Mouse (Mus musculus) erythroblast, embryonic 14.5 days (primary cell): ENCODE data around the gene Msl1. TPM values are rescaled to one million over a fixed set of nuclear protein-coding genes. Genes with fewer than 3 reads are reported as not detected.

Experiments used
- H3K27me3 ChIP-seq: 2 replicates; pipeline ENCODE4 v1.6.1; 2012; ENCODE audit warnings: inconsistent platforms; ENCODE audit not compliant: control insufficient read depth
- H3K36me3 ChIP-seq: 2 replicates; pipeline ENCODE4 v1.6.1; 2012; ENCODE audit warnings: mild to moderate bottlenecking, inconsistent platforms; ENCODE audit not compliant: control insufficient read depth
- H3K4me1 ChIP-seq: 2 replicates; pipeline ENCODE4 v1.6.1; 2012; ENCODE audit warnings: inconsistent platforms; ENCODE audit not compliant: control insufficient read depth
- H3K4me3 ChIP-seq: replicated peaks from 2 replicates; pipeline ENCODE3; 2012; ENCODE audit warnings: moderate library complexity, mild to moderate bottlenecking, inconsistent platforms
- H3K9me3 ChIP-seq: 2 replicates; pipeline ENCODE4 v1.6.1; 2012; ENCODE audit warnings: low read length, inconsistent platforms, mixed read lengths; ENCODE audit not compliant: control insufficient read depth
- GATA1 ChIP-seq: IDR thresholded peaks from 2 replicates; pipeline ENCODE4 v1.6.1; 2012; ENCODE audit warnings: low read length, inconsistent platforms, mixed read lengths
- TAL1 ChIP-seq: IDR thresholded peaks from 3 replicates; pipeline ENCODE4 v1.6.1; 2012; ENCODE audit warnings: low read length, inconsistent platforms, mixed read lengths
- polyA plus RNA-seq: library from polyadenylated mRNA; stranded (reverse); fragments of >175 nt; gene quantifications from 2 replicates; pipeline ENCODE4 v1.2.3, GENCODE M21; 2012

Msl1 gene
- polyA plus RNA-seq, 1 experiment = 2.7 TPM

DNA sequence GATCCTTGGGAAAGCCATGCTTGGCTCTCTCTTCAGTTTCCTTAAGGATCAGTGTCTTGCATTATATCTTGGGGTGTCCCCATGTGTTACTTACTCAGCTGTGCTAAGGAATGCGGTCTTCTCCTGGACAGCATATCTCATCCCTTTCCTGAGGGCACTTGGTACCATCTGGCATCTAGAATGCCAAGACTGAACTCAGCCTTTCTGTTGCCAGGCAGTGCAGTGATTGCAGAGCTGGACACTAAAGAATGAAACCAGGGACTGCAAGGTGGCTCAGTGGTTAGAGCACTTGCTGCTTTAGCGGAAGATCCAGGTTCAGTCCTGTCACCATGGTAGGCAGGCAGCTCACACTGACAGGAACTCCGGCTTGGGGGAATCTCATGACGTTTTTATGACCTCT lies 34.6 kb downstream of the Msl1 start:
- Histone ChIP-seq H3K27me3 (no peaks in the 10 kb centered on the region), H3K36me3 (peaks cover 99% of the 10 kb centered on the region), H3K9me3 (no peaks in the 10 kb centered on the region), H3K4me3 (no peak overlapping the region), H3K4me1 (peaks cover 27% of the 10 kb centered on the region)
- TF ChIP-seq TAL1 = no peak

DNA sequence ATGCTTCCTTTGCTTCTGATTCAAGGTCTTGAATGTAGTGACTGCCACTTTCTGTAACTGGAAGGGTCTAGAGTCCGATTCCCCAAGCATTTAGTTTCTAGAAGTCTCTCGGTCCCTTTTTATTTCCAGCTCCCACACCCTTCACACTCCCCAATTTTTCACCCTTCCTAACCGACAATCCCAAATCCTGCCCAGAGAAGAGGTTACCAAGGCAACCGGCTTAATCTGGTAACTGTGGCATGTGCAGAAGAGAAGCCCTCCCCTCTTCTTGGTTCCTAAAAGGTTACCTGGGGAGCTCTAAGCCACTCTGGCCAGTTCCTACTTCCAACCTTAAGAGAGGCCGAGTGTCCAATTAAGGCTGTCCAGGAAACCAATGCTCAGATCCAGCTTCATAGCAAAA lies 40.0 kb downstream of the Msl1 start:
- peaks cover 47% of the 10 kb centered on the region for H3K36me3 ChIP-seq
- peaks cover 37% of the 10 kb centered on the region for H3K27me3 ChIP-seq
- no peak overlapping the region for H3K4me3 ChIP-seq
- H3K4me1 ChIP-seq = peaks cover 19% of the 10 kb centered on the region
- no peaks in the 10 kb centered on the region for H3K9me3 ChIP-seq
- TF ChIP-seq GATA1 = no peak
- no peak for TF ChIP-seq TAL1

DNA sequence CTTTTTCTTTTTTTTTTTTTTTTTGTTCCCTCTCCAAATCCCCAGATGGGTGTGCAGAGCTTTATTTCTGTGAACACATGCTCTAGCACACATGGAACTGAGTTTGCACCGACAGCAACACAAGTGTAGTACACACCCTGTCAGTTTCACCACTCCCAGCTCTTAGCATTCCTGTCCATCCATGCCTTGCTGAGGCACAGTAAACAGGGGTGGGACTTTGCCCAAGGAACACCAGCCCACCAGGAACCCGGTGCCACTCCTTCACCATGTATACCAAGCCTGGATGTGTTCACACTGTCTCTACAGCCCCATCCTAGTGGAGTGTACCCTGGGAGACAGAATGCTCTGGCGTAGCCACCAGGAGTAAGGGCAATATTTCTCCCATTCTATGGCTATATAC lies 40.4 kb downstream of the Msl1 start:
- H3K4me3 ChIP-seq = no peak overlapping the region
- no peak for TF ChIP-seq TAL1
- TF ChIP-seq GATA1 = no peak
- H3K4me1 ChIP-seq = peaks cover 19% of the 10 kb centered on the region
- H3K36me3 ChIP-seq = peaks cover 43% of the 10 kb centered on the region
- no peaks in the 10 kb centered on the region for H3K9me3 ChIP-seq
- peaks cover 42% of the 10 kb centered on the region for H3K27me3 ChIP-seq

DNA sequence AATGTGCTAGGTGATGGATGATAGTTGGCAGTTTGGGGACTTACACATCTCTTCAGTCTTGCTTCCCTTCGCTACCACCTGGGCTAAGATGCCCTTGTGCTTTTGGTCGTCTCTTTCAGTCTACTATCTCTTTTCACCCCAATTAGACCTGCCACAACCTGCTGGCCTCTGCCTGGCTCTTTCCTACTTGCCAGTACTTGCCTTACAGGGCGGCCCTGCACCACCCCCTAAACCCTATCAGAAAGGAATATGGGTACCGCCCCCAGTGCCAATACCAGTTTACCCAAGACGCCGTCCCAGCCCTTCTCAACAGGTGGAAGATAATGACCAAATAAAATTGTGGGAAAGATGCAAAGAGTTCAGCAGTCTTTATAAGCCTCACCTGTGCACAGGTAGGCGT lies 40.8 kb downstream of the Msl1 start:
- Histone ChIP-seq H3K27me3 (peaks cover 44% of the 10 kb centered on the region), H3K4me3 (peak overlapping the region; percentile 64)

DNA sequence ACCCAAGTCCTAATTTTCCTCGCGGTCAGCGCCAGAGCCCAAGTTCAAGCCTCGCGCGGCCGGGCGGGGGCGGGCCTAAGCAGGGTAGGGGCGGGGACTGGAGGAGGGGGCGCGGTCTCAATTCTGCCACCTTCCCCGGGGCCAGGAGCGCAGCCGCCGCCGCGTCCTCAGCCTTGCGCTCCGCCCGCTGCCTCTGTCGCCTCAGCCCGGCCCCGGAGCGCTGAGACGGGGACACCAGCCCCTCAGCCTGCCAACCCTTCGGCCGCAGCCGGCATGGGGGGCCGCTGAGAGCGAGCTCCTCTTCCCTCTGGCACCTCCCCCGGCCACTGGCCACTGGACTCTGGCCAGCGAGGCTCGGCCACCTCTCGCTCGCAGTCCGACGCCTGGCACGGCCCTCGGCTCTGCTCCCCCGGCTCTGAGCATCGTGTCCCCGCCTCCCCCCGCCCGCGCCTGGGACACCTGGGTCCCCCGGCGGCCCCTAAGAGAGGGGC lies 41.4 kb downstream of the Msl1 start, which contains the start of gene Rapgefl1:
Rapgefl1 (plus strand) TSS at position 135 of the 491 bp plus-strand sequence.
- peaks cover 33% of the 10 kb centered on the region for H3K36me3 ChIP-seq
- TF ChIP-seq GATA1 (no peak), TAL1 (no peak)
- no peaks in the 10 kb centered on the region for H3K9me3 ChIP-seq
- H3K27me3 ChIP-seq = peaks cover 44% of the 10 kb centered on the region
- peak within 1 kb of the TSS; percentile 64 for H3K4me3 ChIP-seq
- peaks cover 19% of the 10 kb centered on the region for H3K4me1 ChIP-seq

More for the DNA sequence above, 40.8 kb downstream of the Msl1 start:
- Histone ChIP-seq H3K9me3 (no peaks in the 10 kb centered on the region), H3K36me3 (peaks cover 39% of the 10 kb centered on the region), H3K4me1 (peaks cover 19% of the 10 kb centered on the region)
- TF ChIP-seq GATA1 (no peak), TAL1 (no peak)

DNA sequence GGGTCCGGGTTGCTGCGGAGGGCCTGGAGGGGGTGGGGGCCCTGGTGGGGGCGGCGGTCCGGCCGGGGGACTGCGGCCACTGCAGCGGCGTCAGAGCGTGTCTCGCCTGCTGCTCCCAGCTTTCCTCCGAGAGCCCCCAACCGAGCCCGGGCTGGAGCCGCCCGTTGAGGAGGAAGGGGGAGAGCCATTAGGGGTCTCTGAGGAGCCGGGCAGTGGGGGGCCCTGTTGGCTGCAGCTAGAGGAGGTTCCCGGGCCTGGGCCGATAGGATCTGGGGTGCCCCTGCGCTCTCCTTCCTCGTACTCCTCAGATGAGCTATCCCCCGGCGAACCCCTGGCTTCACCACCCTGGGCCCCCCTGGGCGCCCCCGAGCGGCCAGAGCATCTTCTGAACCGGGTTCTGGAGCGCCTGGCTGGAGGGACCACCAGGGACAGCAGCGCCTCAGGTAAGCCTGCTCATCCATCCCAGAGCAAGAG lies 42.0 kb downstream of the Msl1 start:
- Histone ChIP-seq H3K9me3 (no peaks in the 10 kb centered on the region), H3K36me3 (peaks cover 27% of the 10 kb centered on the region), H3K27me3 (peaks cover 44% of the 10 kb centered on the region), H3K4me3 (peak overlapping the region; percentile 64), H3K4me1 (peaks cover 19% of the 10 kb centered on the region)
- TF ChIP-seq GATA1 (no peak), TAL1 (no peak)

DNA sequence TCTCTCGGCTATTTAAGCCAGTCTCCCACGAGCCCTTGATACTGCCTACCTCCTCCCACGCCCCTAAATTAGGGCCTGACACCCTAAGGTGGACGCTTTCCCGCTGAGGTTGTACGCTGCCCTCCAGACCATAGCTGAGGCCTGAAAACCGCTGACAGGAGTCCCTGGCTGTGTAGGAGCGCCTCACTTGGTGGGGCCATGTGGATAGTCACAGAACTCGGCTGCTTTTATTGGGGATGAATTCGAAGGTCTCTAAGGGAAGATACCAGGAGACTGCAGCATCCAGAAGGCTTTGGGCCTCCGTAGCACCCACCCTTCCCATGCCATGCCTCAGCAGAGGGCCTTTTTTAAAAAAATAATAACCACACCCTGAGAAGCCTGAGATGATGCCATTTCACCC lies 42.6 kb downstream of the Msl1 start:
- peaks cover 44% of the 10 kb centered on the region for H3K27me3 ChIP-seq

DNA sequence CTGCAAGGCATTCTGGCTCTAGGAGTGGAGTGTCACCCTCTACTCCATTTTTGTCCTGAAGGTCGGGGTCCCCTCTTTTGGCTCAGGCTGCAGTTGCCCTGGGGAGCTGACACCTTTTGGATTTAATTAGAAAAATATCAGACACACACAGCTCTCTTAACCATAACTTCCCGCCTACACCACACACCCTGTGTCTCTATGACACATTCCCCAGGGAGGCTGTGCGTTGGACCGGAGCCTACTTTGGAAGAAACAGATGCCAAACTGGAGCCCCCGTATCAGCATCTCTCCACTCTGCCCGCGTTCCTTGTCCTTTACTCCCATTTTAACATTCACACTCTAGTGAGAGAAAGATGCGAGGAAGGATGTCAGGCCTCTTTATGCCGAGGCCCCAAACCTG lies 43.2 kb downstream of the Msl1 start:
- peaks cover 44% of the 10 kb centered on the region for H3K27me3 ChIP-seq
- peaks cover 15% of the 10 kb centered on the region for H3K36me3 ChIP-seq
- TF ChIP-seq TAL1 (no peak), GATA1 (no peak)
- peaks cover 19% of the 10 kb centered on the region for H3K4me1 ChIP-seq
- no peaks in the 10 kb centered on the region for H3K9me3 ChIP-seq
- no peak overlapping the region for H3K4me3 ChIP-seq

More for the DNA sequence above, 42.6 kb downstream of the Msl1 start:
- Histone ChIP-seq H3K4me3 (no peak overlapping the region), H3K4me1 (peaks cover 19% of the 10 kb centered on the region), H3K9me3 (no peaks in the 10 kb centered on the region), H3K36me3 (peaks cover 21% of the 10 kb centered on the region)
- TF ChIP-seq TAL1 = no peak
- TF ChIP-seq GATA1 = no peak

DNA sequence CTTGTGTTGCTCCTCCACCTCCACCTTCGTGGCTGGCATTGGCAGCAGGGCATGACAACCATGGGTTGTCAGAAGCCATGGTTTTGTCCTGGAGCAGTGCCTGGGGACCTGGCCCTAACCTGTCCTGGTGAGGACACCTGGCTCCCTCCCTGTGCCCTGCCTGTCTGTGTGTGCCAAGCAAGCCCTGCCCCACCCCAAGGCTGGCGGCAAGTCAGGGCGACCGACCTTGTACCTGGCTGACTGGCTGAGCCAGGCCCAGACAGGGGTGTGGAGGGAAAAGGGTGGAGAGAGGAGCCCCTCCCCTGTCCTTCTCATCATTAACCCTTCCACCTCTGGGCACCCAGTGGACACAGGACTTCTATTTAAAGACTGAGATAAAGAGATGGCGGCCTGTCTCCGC lies 44.1 kb downstream of the Msl1 start:
- H3K9me3 ChIP-seq = no peaks in the 10 kb centered on the region
- TF ChIP-seq GATA1 (no peak), TAL1 (no peak)
- H3K27me3 ChIP-seq = peaks cover 44% of the 10 kb centered on the region
- no peak overlapping the region for H3K4me3 ChIP-seq
- peaks cover 6% of the 10 kb centered on the region for H3K36me3 ChIP-seq
- peaks cover 19% of the 10 kb centered on the region for H3K4me1 ChIP-seq

DNA sequence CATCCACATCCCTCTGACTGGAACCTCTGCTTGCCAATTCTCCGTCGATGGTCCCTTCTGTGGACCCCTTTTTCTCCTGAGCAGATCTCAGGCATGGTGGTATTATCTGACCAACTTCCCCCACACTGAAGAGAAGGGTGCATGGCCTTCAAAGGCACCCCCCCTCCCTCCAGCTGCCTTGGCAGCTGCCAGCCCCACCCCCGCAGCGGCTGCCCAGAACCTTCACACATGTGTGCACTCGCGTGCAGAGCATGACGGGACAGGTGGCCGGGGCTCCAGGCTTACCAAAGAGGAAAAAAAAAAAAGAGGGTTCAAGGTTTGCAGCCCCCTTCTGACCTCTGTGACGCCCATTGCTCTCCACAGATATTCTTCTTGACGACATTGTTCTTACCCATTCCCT lies 44.6 kb downstream of the Msl1 start:
- H3K4me3 ChIP-seq = no peak overlapping the region
- no peak for TF ChIP-seq GATA1
- no peak for TF ChIP-seq TAL1
- no peaks in the 10 kb centered on the region for H3K9me3 ChIP-seq
- peaks cover 1% of the 10 kb centered on the region for H3K36me3 ChIP-seq
- peaks cover 44% of the 10 kb centered on the region for H3K27me3 ChIP-seq
- H3K4me1 ChIP-seq = peaks cover 19% of the 10 kb centered on the region
